Mouse (Mus musculus): ENCODE measurements around the gene Tdgf1. TPM values are rescaled to one million over a fixed set of nuclear protein-coding genes. Genes with fewer than 3 reads are reported as not detected.

The Tdgf1 gene
- under 1 TPM; 0.26 to 0.52 TPM for total RNA-seq (2021)
- long read RNA-seq, experiment 1: 0 reads
- long read RNA-seq, experiment 2, partial matches to known transcripts: 1 of 1 reads
- long read RNA-seq, experiment 2, other reads (novel, unspliced or antisense): 0 of 1 reads

- no peak for DNase-seq (ENCODE audit: low spot score in 2 of 2)
Observed at GRCm38 (mm10) chr9:110945926-110946325, at the start of gene Tdgf1. TSS of gene Tdgf1 (minus strand) at chr9:110946158.

GRCm38 (mm10) chr9:110994716-110995172 lies 48.8 kb upstream of the Tdgf1 start:
- DNase-seq (ENCODE audit: low spot score in 2 of 2): peak; percentile 69 to 72

- DNase-seq (ENCODE audit: low spot score in 2 of 2): no peak
Observed at GRCm38 (mm10) chr9:110993281-110993709, 47.3 kb upstream of the Tdgf1 start.

- no peak for DNase-seq (ENCODE audit: low spot score in 2 of 2)
Observed at GRCm38 (mm10) chr9:110990204-110990603, 44.2 kb upstream of the Tdgf1 start, which contains the start of gene Rtp3. TSS of gene Rtp3 (minus strand) at chr9:110990583.

GRCm38 (mm10) chr9:110989543-110989942 lies 43.6 kb upstream of the Tdgf1 start:
- no peak for DNase-seq (ENCODE audit: low spot score in 2 of 2)

GRCm38 (mm10) chr9:110989141-110989540 lies 43.2 kb upstream of the Tdgf1 start:
- DNase-seq (ENCODE audit: low spot score in 2 of 2): no peak

- no peak for DNase-seq (ENCODE audit: low spot score in 2 of 2)
Observed at GRCm38 (mm10) chr9:110988078-110988477, 42.1 kb upstream of the Tdgf1 start.

GRCm38 (mm10) chr9:110987331-110987730 lies 41.4 kb upstream of the Tdgf1 start:
- DNase-seq (ENCODE audit: low spot score in 2 of 2): no peak

- no peak for DNase-seq (ENCODE audit: low spot score in 2 of 2)
Observed at GRCm38 (mm10) chr9:110985951-110986350, 40.0 kb upstream of the Tdgf1 start.

GRCm38 (mm10) chr9:110985541-110985940 lies 39.6 kb upstream of the Tdgf1 start:
- DNase-seq (ENCODE audit: low spot score in 2 of 2): no peak

GRCm38 (mm10) chr9:110984096-110984495 lies 38.1 kb upstream of the Tdgf1 start:
- no peak for DNase-seq (ENCODE audit: low spot score in 2 of 2)

GRCm38 (mm10) chr9:110982351-110982750 lies 36.4 kb upstream of the Tdgf1 start:
- peak in 1 of 2 experiments; percentile 5 for DNase-seq (ENCODE audit: low spot score in 2 of 2)

GRCm38 (mm10) chr9:110979411-110979810 lies 33.5 kb upstream of the Tdgf1 start:
- DNase-seq (ENCODE audit: low spot score in 2 of 2): no peak

- DNase-seq (ENCODE audit: low spot score in 2 of 2): no peak
Observed at GRCm38 (mm10) chr9:110965910-110966231, 19.9 kb upstream of the Tdgf1 start.

GRCm38 (mm10) chr9:110965062-110965909 lies 19.3 kb upstream of the Tdgf1 start:
- no peak for DNase-seq (ENCODE audit: low spot score in 2 of 2)

- no peak for DNase-seq (ENCODE audit: low spot score in 2 of 2)
Observed at GRCm38 (mm10) chr9:110963566-110964115, 17.7 kb upstream of the Tdgf1 start.

GRCm38 (mm10) chr9:110961386-110961785 lies 15.4 kb upstream of the Tdgf1 start:
- no peak for DNase-seq (ENCODE audit: low spot score in 2 of 2)

GRCm38 (mm10) chr9:110960230-110961149 lies 14.5 kb upstream of the Tdgf1 start:
- no peak for DNase-seq (ENCODE audit: low spot score in 2 of 2)

GRCm38 (mm10) chr9:110959669-110960068 lies 13.7 kb upstream of the Tdgf1 start:
- no peak for DNase-seq (ENCODE audit: low spot score in 2 of 2)

GRCm38 (mm10) chr9:110955962-110956361 lies 10.0 kb upstream of the Tdgf1 start:
- DNase-seq (ENCODE audit: low spot score in 2 of 2): no peak

Data from left cerebral cortex, adult 18-20 months (tissue).